Mouse (Mus musculus) olfactory bulb, adult 2 months (tissue): ENCODE data around the gene Masp1.

ENCODE experiments used
- CTCF ChIP-seq: fragments of 200-500 bp; IDR thresholded peaks from 2 replicates; pipeline ENCODE4 v1.5.1; 2012; ENCODE audit warnings: low read depth, mild to moderate bottlenecking, low read length, moderate library complexity; ENCODE audit not compliant: insufficient read depth
- POLR2A ChIP-seq: fragments of 200-500 bp; IDR thresholded peaks from 2 replicates; pipeline ENCODE4 v1.6.1; 2012; ENCODE audit warnings: mild to moderate bottlenecking, low read depth, low read length, moderate library complexity; ENCODE audit not compliant: insufficient read depth

DNA sequence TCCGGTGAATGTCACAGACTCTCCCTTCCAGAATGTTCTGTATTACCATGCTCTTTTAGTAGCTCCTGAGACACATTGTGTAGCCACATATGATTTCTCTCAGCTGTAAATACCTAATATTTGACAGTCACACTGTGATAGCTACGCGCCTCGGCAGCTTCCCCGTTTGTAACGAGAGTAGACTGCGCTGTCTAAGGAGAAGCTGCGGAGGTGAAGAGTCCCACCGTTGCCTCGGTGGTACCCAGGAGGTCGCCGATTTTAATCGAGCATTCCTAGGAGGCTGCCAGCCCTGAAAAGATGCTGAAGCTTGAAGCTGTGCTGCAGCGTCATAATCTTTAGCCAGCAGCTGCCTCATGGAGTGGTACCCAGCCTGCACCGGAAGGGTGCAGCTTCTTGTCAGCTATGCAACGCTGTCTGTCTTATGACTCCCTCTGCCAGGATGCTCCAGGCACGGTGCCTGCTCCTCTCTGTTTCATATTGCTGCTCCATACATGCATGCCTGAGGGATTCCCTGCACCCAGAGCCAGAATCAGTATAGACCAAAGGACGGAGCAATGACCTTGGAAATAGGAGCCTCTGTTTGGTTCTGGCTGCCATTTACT lies 30.5 kb upstream of the Masp1 start:
- TF ChIP-seq CTCF (no peak), POLR2A (no peak)
